In genomic region chr2:74076774-74077173, GRCm38 (mm10) we compare ENCODE assay signal across 31 mouse cellular contexts.
DNase-seq lines count a peak whose midpoint lies in the region; ATAC-seq and TF ChIP-seq lines count a peak whose summit lies in the region.
"Had no signal": no experiment of that assay in that cellular context is flagged by ENCODE, and none has a peak within 500 bp of the region (broad histone marks: within the 10 kb centered on the region; RNA-seq: fewer than 3 reads in every experiment).

No protein-coding gene starts in this region.

- no peak overlapping the region for H3K4me3 ChIP-seq in liver, adult 2 months (ENCODE audit: insufficient read depth, low read depth, low read length)
- no peak overlapping the region for H3K4me3 ChIP-seq in liver, embryonic 12.5 days
- H3K4me3 ChIP-seq in limb, embryonic 12.5 days (replicated peaks), result no peak overlapping the region
- no peak overlapping the region for H3K4me3 ChIP-seq in forebrain, postnatal 0 days (ENCODE audit: low read depth, low read length)
- H3K4me3 ChIP-seq: embryonic facial prominence, embryonic 13.5 days; forebrain, embryonic 12.5 days; heart, embryonic 13.5 days; intestine, embryonic 15.5 days; neural tube, embryonic 15.5 days; stomach, embryonic 15.5 days had no signal

- TF ChIP-seq POLR2A in liver, adult 2 months (IDR thresholded peaks at IDR 0.05; ENCODE audit: extremely low read depth, insufficient read depth, low read length), result no peak

- H3K9me3 ChIP-seq in liver, embryonic 12.5 days (replicated peaks), result no peaks in the 10 kb centered on the region
- no peaks in the 10 kb centered on the region for H3K9me3 ChIP-seq in limb, embryonic 12.5 days
- no peaks in the 10 kb centered on the region for H3K9me3 ChIP-seq in forebrain, postnatal 0 days (ENCODE audit: low read length)
- H3K9me3 ChIP-seq: embryonic facial prominence, embryonic 13.5 days; forebrain, embryonic 12.5 days; heart, embryonic 13.5 days; intestine, embryonic 15.5 days; neural tube, embryonic 15.5 days; stomach, embryonic 15.5 days had no signal

- no peak overlapping the region for H3K9ac ChIP-seq in liver, adult 2 months (ENCODE audit: low read depth, low read length)
- H3K9ac ChIP-seq in liver, embryonic 12.5 days, result no peak overlapping the region
- H3K9ac ChIP-seq in limb, embryonic 12.5 days (replicated peaks), result no peak overlapping the region
- no peak overlapping the region for H3K9ac ChIP-seq in forebrain, postnatal 0 days
- H3K9ac ChIP-seq: embryonic facial prominence, embryonic 13.5 days; forebrain, embryonic 12.5 days; heart, embryonic 13.5 days; intestine, embryonic 15.5 days; liver, postnatal 0 days; neural tube, embryonic 15.5 days; stomach, embryonic 15.5 days had no signal

- peak; percentile 69 for DNase-seq in liver, adult 2 months (ENCODE audit: extremely low read depth, low read depth, low spot score)
- DNase-seq in 3T3-L1 (ENCODE audit: low read depth, low spot score), result peak; percentile 9
- peak; percentile 76 for DNase-seq in adipocyte (ENCODE audit: low spot score)
- DNase-seq in urinary bladder, adult 18-20 months (ENCODE audit: low spot score in 2 of 2), result no peak
- DNase-seq in forebrain, postnatal 0 days, result no peak
- DNase-seq: adrenal gland, postnatal 25 days; B cell, adult 2 months; cerebellum, adult 11-12 months; cerebellum, adult 9-11 months; embryo, embryonic 11 days; gastrocnemius, postnatal 10 days; heart, postnatal 10 days; kidney, adult 8-10 months; kidney, postnatal 4 days; left cerebral cortex, postnatal 4 days; liver, postnatal 0 days; midbrain, embryonic 14.5 days; retina, postnatal 1 day; right cerebral cortex, postnatal 14 days had no signal

- no peak overlapping the region for H3K4me2 ChIP-seq in liver, embryonic 12.5 days
- H3K4me2 ChIP-seq in limb, embryonic 12.5 days, result no peak overlapping the region
- H3K4me2 ChIP-seq in forebrain, postnatal 0 days (ENCODE audit: low read depth), result no peak overlapping the region
- H3K4me2 ChIP-seq: embryonic facial prominence, embryonic 13.5 days; forebrain, embryonic 12.5 days; heart, embryonic 13.5 days; intestine, embryonic 15.5 days; liver, embryonic 11.5 days; neural tube, embryonic 15.5 days; stomach, embryonic 15.5 days had no signal

- no peak for ATAC-seq in liver, embryonic 12.5 days
- no peak for ATAC-seq in limb, embryonic 12.5 days (ENCODE audit: insufficient number of reproducible peaks, insufficient read depth, low FRiP score, low TSS enrichment, low read depth)
- ATAC-seq in forebrain, postnatal 0 days, result no peak
- ATAC-seq: hindbrain, postnatal 0 days; intestine, embryonic 15.5 days; liver, postnatal 0 days had no signal

- H3K36me3 ChIP-seq in liver, adult 2 months (ENCODE audit: control insufficient read depth, insufficient read depth, low read length), result no peaks in the 10 kb centered on the region
- no peaks in the 10 kb centered on the region for H3K36me3 ChIP-seq in liver, embryonic 12.5 days
- H3K36me3 ChIP-seq in limb, embryonic 12.5 days, result no peaks in the 10 kb centered on the region
- H3K36me3 ChIP-seq in forebrain, postnatal 0 days (ENCODE audit: insufficient read depth), result no peaks in the 10 kb centered on the region
- H3K36me3 ChIP-seq: embryonic facial prominence, embryonic 13.5 days; forebrain, embryonic 12.5 days; heart, embryonic 13.5 days; intestine, embryonic 15.5 days; neural tube, embryonic 15.5 days; stomach, embryonic 15.5 days had no signal

- no peaks in the 10 kb centered on the region for H3K4me1 ChIP-seq in liver, adult 2 months (ENCODE audit: control insufficient read depth, insufficient read depth, low read length)
- no peaks in the 10 kb centered on the region for H3K4me1 ChIP-seq in liver, embryonic 12.5 days
- H3K4me1 ChIP-seq in limb, embryonic 12.5 days (replicated peaks), result peaks cover 46% of the 10 kb centered on the region
- H3K4me1 ChIP-seq in forebrain, postnatal 0 days (ENCODE audit: insufficient read depth), result no peaks in the 10 kb centered on the region; the same call in 1 of the 2 replicates
- H3K4me1 ChIP-seq: embryonic facial prominence, embryonic 13.5 days; heart, embryonic 13.5 days; intestine, embryonic 15.5 days; stomach, embryonic 15.5 days had no signal

- H3K79me2 ChIP-seq in liver, adult 2 months (ENCODE audit: control insufficient read depth, insufficient read depth, low read length), result no peaks in the 10 kb centered on the region

- WGBS in liver, adult 2 months, result 21% methylated on average over 4 of the region's 4 CpGs
- WGBS in liver, embryonic 12.5 days (ENCODE audit: insufficient replicate concordance), result 54% methylated on average over 4 of the region's 4 CpGs
- 79% methylated on average over 4 of the region's 4 CpGs for WGBS in limb, embryonic 12.5 days
- WGBS in forebrain, postnatal 0 days, result 71% methylated on average over 4 of the region's 4 CpGs

- no peak overlapping the region for H3K27ac ChIP-seq in liver, adult 2 months (replicated peaks; ENCODE audit: insufficient read depth, low read depth, low read length)
- no peak overlapping the region for H3K27ac ChIP-seq in liver, embryonic 12.5 days
- peak overlapping the region; percentile 90 for H3K27ac ChIP-seq in limb, embryonic 12.5 days
- H3K27ac ChIP-seq in forebrain, postnatal 0 days (ENCODE audit: low read depth, low read length), result no peak overlapping the region
- H3K27ac ChIP-seq: embryonic facial prominence, embryonic 13.5 days; forebrain, embryonic 12.5 days; heart, embryonic 13.5 days; hindbrain, postnatal 0 days; intestine, embryonic 15.5 days; kidney, postnatal 0 days; neural tube, embryonic 15.5 days; stomach, embryonic 15.5 days had no signal

- H3K27me3 ChIP-seq in liver, adult 2 months (ENCODE audit: control insufficient read depth, insufficient read depth, low read length), result no peaks in the 10 kb centered on the region
- H3K27me3 ChIP-seq in liver, embryonic 12.5 days (replicated peaks), result no peaks in the 10 kb centered on the region
- H3K27me3 ChIP-seq in limb, embryonic 12.5 days, result no peaks in the 10 kb centered on the region; the same call in 1 of the 2 replicates
- H3K27me3 ChIP-seq in forebrain, postnatal 0 days (ENCODE audit: insufficient read depth, low read length), result no peaks in the 10 kb centered on the region; the same call in 1 of the 2 replicates
- H3K27me3 ChIP-seq: CH12.LX; embryonic facial prominence, embryonic 13.5 days; heart, embryonic 13.5 days; intestine, embryonic 15.5 days; neural tube, embryonic 15.5 days; stomach, embryonic 15.5 days had no signal

- TF ChIP-seq CTCF in liver, adult 2 months (IDR thresholded peaks at IDR 0.05; ENCODE audit: low read depth, low read length), result no peak
- TF ChIP-seq CTCF in forebrain, postnatal 0 days (IDR thresholded peaks at IDR 0.05; ENCODE audit: low read depth), result no peak

Comparison
In these comparisons a context has a peak if more than half of its experiments do, and no peak if none do; other contexts are left out.
1. DNase-seq: peak in liver, adult 2 months (single experiment), 3T3-L1 (single experiment) and adipocyte (single experiment); none in urinary bladder, adult 18-20 months (0 of 2) and forebrain, postnatal 0 days (single experiment).